Mouse (Mus musculus): Measurements from ENCODE around the gene Ppp1r9b. TPM values are rescaled to one million over a fixed set of nuclear protein-coding genes. Genes with fewer than 3 reads are reported as not detected.

Ppp1r9b gene
- polyA plus RNA-seq, 1 experiment from 2014 or later: 11.4 TPM

- Histone ChIP-seq H3K4me2 (replicated peaks) (peak overlapping the region; percentile 60), H3K4me1 (peaks cover 12% of the 10 kb centered on the region), H3K9me3 (no peaks in the 10 kb centered on the region), H3K9ac (peak overlapping the region; percentile 51; the same call in 1 of the 2 replicates), H3K27ac (no peak overlapping the region), H3K4me3 (peak overlapping the region; percentile 33), H3K27me3 (no peaks in the 10 kb centered on the region), H3K36me3 (no peaks in the 10 kb centered on the region)
- ATAC-seq (ENCODE audit: low FRiP score, low read depth): peak; percentile 93
- under 1% methylated on average over 20 of the region's 20 CpGs for WGBS
Observed at GRCm38 (mm10) chr11:94978947-94979346, 11.9 kb upstream of the Ppp1r9b start.

- H3K27ac ChIP-seq: no peak overlapping the region
- H3K4me3 ChIP-seq: peak overlapping the region; percentile 33
- no peaks in the 10 kb centered on the region for H3K27me3 ChIP-seq
- H3K36me3 ChIP-seq: no peaks in the 10 kb centered on the region
- H3K9ac ChIP-seq: no peak overlapping the region
- no peaks in the 10 kb centered on the region for H3K9me3 ChIP-seq
- peak overlapping the region; percentile 60 for H3K4me2 ChIP-seq (replicated peaks)
- peaks cover 12% of the 10 kb centered on the region for H3K4me1 ChIP-seq
- WGBS: 78% methylated on average over 11 of the region's 11 CpGs
- ATAC-seq (ENCODE audit: low FRiP score, low read depth): 0 out of 2 replicates have a peak, but pooled peaks have one; percentile 22
Observed at GRCm38 (mm10) chr11:94979462-94980179, 11.2 kb upstream of the Ppp1r9b start.

GRCm38 (mm10) chr11:94985140-94985539, 5.7 kb upstream of the Ppp1r9b start:
- Histone ChIP-seq H3K36me3 (no peaks in the 10 kb centered on the region), H3K27me3 (no peaks in the 10 kb centered on the region), H3K4me3 (no peak overlapping the region), H3K4me2 (replicated peaks) (no peak overlapping the region), H3K9ac (no peak overlapping the region), H3K4me1 (peaks cover 38% of the 10 kb centered on the region), H3K9me3 (no peaks in the 10 kb centered on the region), H3K27ac (no peak overlapping the region)
- 51% methylated on average over 1 of the region's 1 CpGs for WGBS
- ATAC-seq (ENCODE audit: low FRiP score, low read depth): no peak

GRCm38 (mm10) chr11:94985822-94986221, 5.0 kb upstream of the Ppp1r9b start:
- Histone ChIP-seq H3K9ac (no peak overlapping the region), H3K27ac (no peak overlapping the region), H3K36me3 (no peaks in the 10 kb centered on the region), H3K4me2 (replicated peaks) (no peak overlapping the region), H3K4me1 (peaks cover 43% of the 10 kb centered on the region), H3K27me3 (no peaks in the 10 kb centered on the region), H3K4me3 (no peak overlapping the region), H3K9me3 (no peaks in the 10 kb centered on the region)
- ATAC-seq (ENCODE audit: low FRiP score, low read depth): no peak
- 78% methylated on average over 5 of the region's 5 CpGs for WGBS

GRCm38 (mm10) chr11:94986435-94986834, 4.4 kb upstream of the Ppp1r9b start:
- no peak overlapping the region for H3K4me2 ChIP-seq (replicated peaks)
- no peak overlapping the region for H3K4me3 ChIP-seq
- peaks cover 43% of the 10 kb centered on the region for H3K4me1 ChIP-seq
- no peaks in the 10 kb centered on the region for H3K9me3 ChIP-seq
- no peak for ATAC-seq (ENCODE audit: low FRiP score, low read depth)
- H3K36me3 ChIP-seq: no peaks in the 10 kb centered on the region
- 63% methylated on average over 2 of the region's 2 CpGs for WGBS
- no peaks in the 10 kb centered on the region for H3K27me3 ChIP-seq
- no peak overlapping the region for H3K9ac ChIP-seq
- H3K27ac ChIP-seq: no peak overlapping the region

GRCm38 (mm10) chr11:94987341-94987740, 3.5 kb upstream of the Ppp1r9b start:
- Histone ChIP-seq H3K27me3 (no peaks in the 10 kb centered on the region), H3K9me3 (no peaks in the 10 kb centered on the region), H3K36me3 (no peaks in the 10 kb centered on the region), H3K4me2 (replicated peaks) (no peak overlapping the region), H3K4me1 (peaks cover 46% of the 10 kb centered on the region), H3K4me3 (no peak overlapping the region), H3K27ac (no peak overlapping the region), H3K9ac (no peak overlapping the region)
- WGBS: 63% methylated on average over 6 of the region's 6 CpGs
- ATAC-seq (ENCODE audit: low FRiP score, low read depth): no peak

- H3K27ac ChIP-seq: no peak overlapping the region
- no peak for ATAC-seq (ENCODE audit: low FRiP score, low read depth)
- no peak overlapping the region for H3K9ac ChIP-seq
- H3K4me3 ChIP-seq: no peak overlapping the region
- no peaks in the 10 kb centered on the region for H3K36me3 ChIP-seq
- WGBS: 71% methylated on average over 8 of the region's 8 CpGs
- H3K27me3 ChIP-seq: no peaks in the 10 kb centered on the region
- H3K4me1 ChIP-seq: peaks cover 51% of the 10 kb centered on the region
- H3K4me2 ChIP-seq (replicated peaks): no peak overlapping the region
- H3K9me3 ChIP-seq: no peaks in the 10 kb centered on the region
Observed at GRCm38 (mm10) chr11:94987851-94988250, 3.0 kb upstream of the Ppp1r9b start.

- Histone ChIP-seq H3K9ac (peak overlapping the region; percentile 92), H3K27me3 (no peaks in the 10 kb centered on the region), H3K4me2 (replicated peaks) (peak overlapping the region; percentile 100), H3K4me3 (peak overlapping the region; percentile 94), H3K9me3 (no peaks in the 10 kb centered on the region), H3K4me1 (peaks cover 62% of the 10 kb centered on the region), H3K36me3 (no peaks in the 10 kb centered on the region), H3K27ac (peak overlapping the region; percentile 95)
- 15% methylated on average over 10 of the region's 10 CpGs for WGBS
- no peak for ATAC-seq (ENCODE audit: low FRiP score, low read depth)
Observed at GRCm38 (mm10) chr11:94988780-94989561, 1.9 kb upstream of the Ppp1r9b start.

GRCm38 (mm10) chr11:94989562-94990017, 1.2 kb upstream of the Ppp1r9b start:
- Histone ChIP-seq H3K9me3 (no peaks in the 10 kb centered on the region), H3K4me2 (replicated peaks) (peak overlapping the region; percentile 100), H3K4me1 (peaks cover 68% of the 10 kb centered on the region), H3K27ac (peak overlapping the region; percentile 95), H3K4me3 (peak overlapping the region; percentile 94), H3K27me3 (no peaks in the 10 kb centered on the region), H3K36me3 (no peaks in the 10 kb centered on the region), H3K9ac (peak overlapping the region; percentile 92)
- WGBS: under 1% methylated on average over 12 of the region's 12 CpGs
- ATAC-seq (ENCODE audit: low FRiP score, low read depth): peak; percentile 64

GRCm38 (mm10) chr11:94990102-94990748, 610 bp upstream of the Ppp1r9b start:
- Histone ChIP-seq H3K4me1 (peaks cover 70% of the 10 kb centered on the region), H3K27ac (peak overlapping the region; percentile 95), H3K36me3 (peaks cover 5% of the 10 kb centered on the region), H3K9me3 (no peaks in the 10 kb centered on the region), H3K4me2 (replicated peaks) (peak overlapping the region; percentile 100), H3K27me3 (no peaks in the 10 kb centered on the region), H3K9ac (peak overlapping the region; percentile 92), H3K4me3 (peak overlapping the region; percentile 94)
- 46% methylated on average over 6 of the region's 6 CpGs for WGBS
- ATAC-seq (ENCODE audit: low FRiP score, low read depth): no peak

- no peak for ATAC-seq (ENCODE audit: low FRiP score, low read depth)
- WGBS: under 1% methylated on average over 97 of the region's 99 CpGs
- Histone ChIP-seq H3K27me3 (no peaks in the 10 kb centered on the region), H3K4me2 (replicated peaks) (peak overlapping the region; percentile 100), H3K4me1 (peaks cover 79% of the 10 kb centered on the region), H3K36me3 (peaks cover 20% of the 10 kb centered on the region), H3K4me3 (peak overlapping the region; percentile 94), H3K9ac (peak overlapping the region; percentile 92), H3K27ac (peak overlapping the region; percentile 95), H3K9me3 (no peaks in the 10 kb centered on the region)
Observed at GRCm38 (mm10) chr11:94991641-94992479, 1.0 kb downstream of the Ppp1r9b start.
